Mouse (Mus musculus) heart, postnatal 0 days (tissue): ENCODE results near the gene Smc4.

Experiments used
- CTCF ChIP-seq: IDR thresholded peaks from 2 replicates; pipeline ENCODE4 v1.5.1; 2016; ENCODE audit warnings: antibody characterized with exemption, control low read depth, low read depth
- EP300 ChIP-seq: IDR thresholded peaks from 2 replicates; pipeline ENCODE4 v1.6.1; 2016; ENCODE audit warnings: antibody characterized with exemption, low read depth

- no peak for TF ChIP-seq CTCF
- TF ChIP-seq EP300, result no peak
Observed at GRCm38 (mm10) chr3:69040105-69040504, 35.6 kb downstream of the Smc4 start.
